18 mouse cellular contexts compared by ENCODE assay signal in the genomic region with DNA sequence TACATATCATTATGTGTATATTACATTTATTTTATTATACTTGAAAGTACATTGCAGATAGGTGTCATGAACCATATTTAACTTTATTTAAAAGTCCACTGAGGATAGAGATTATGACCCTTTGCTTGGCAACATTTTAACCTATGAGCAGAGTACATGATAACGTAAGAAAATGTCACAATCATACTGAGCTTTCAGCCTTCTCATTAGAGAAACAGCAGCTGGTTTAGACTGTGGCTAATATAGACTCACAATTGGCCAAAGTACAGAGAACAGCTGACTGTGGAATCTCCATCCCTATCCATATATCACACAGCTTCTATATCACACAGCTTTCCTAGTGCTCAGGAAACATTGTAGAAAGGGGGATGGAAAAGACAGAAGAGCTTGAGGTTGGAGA.
"Had no signal": no experiment of that assay in that cellular context is flagged by ENCODE, and none has a peak within 500 bp of the region (broad histone marks: within the 10 kb centered on the region; RNA-seq: fewer than 3 reads in every experiment).

No protein-coding gene starts in this region.

- H3K4me3 ChIP-seq: lung, embryonic 15.5 days; midbrain, embryonic 10.5 days; midbrain, embryonic 12.5 days; myocyte; neural tube, embryonic 13.5 days; neural tube, embryonic 15.5 days; stomach, embryonic 15.5 days had no signal

- H3K4me2 ChIP-seq: lung, embryonic 15.5 days; midbrain, embryonic 12.5 days; neural tube, embryonic 13.5 days; neural tube, embryonic 15.5 days; stomach, embryonic 15.5 days had no signal

- H3K9ac ChIP-seq: liver, embryonic 14.5 days; lung, embryonic 15.5 days; midbrain, embryonic 12.5 days; neural tube, embryonic 13.5 days; neural tube, embryonic 15.5 days; stomach, embryonic 15.5 days had no signal

- H3K27me3 ChIP-seq: lung, embryonic 15.5 days; midbrain, embryonic 12.5 days; neural tube, embryonic 13.5 days; neural tube, embryonic 15.5 days; stomach, embryonic 15.5 days had no signal

- ATAC-seq: midbrain, embryonic 16.5 days had no signal

- H3K36me3 ChIP-seq: lung, embryonic 15.5 days; midbrain, embryonic 10.5 days; midbrain, embryonic 12.5 days; neural tube, embryonic 13.5 days; neural tube, embryonic 15.5 days; stomach, embryonic 15.5 days had no signal

- H3K9me3 ChIP-seq: lung, embryonic 15.5 days; midbrain, embryonic 10.5 days; midbrain, embryonic 12.5 days; neural tube, embryonic 13.5 days; neural tube, embryonic 15.5 days; stomach, embryonic 15.5 days had no signal

- H3K27ac ChIP-seq: liver, embryonic 14.5 days; lung, embryonic 15.5 days; midbrain, embryonic 10.5 days; midbrain, embryonic 12.5 days; neural tube, embryonic 13.5 days; neural tube, embryonic 15.5 days; stomach, embryonic 15.5 days; stomach, postnatal 0 days had no signal

- H3K4me1 ChIP-seq: lung, embryonic 15.5 days; midbrain, embryonic 10.5 days; midbrain, embryonic 12.5 days; neural tube, embryonic 13.5 days; neural tube, embryonic 15.5 days; stomach, embryonic 15.5 days had no signal

- DNase-seq: lung, adult 18-20 months; lung, postnatal 10 days; lung, postnatal 36 days; midbrain, embryonic 14.5 days; right cerebral cortex, postnatal 14 days; thymus, adult 2 months; thymus, postnatal 25 days; thymus, postnatal 4 days had no signal
